ENCODE assay signal across 14 mouse cellular contexts in genomic region chr9:98194356-98194755, GRCm38 (mm10).
DNase-seq lines count a peak whose midpoint lies in the region; TF ChIP-seq lines count a peak whose summit lies in the region.
"Had no signal": no experiment of that assay in that cellular context is flagged by ENCODE, and none has a peak within 500 bp of the region (broad histone marks: within the 10 kb centered on the region; RNA-seq: fewer than 3 reads in every experiment).

No protein-coding gene starts in this region.

- H3K27ac ChIP-seq in heart, embryonic 10.5 days, result no peak overlapping the region
- H3K27ac ChIP-seq: embryonic facial prominence, embryonic 10.5 days; limb, embryonic 13.5 days; macrophage; midbrain, embryonic 15.5 days; stomach, postnatal 0 days had no signal

- peak; percentile 0 for DNase-seq in Muller cell, postnatal 12 days (ENCODE audit: inconsistent ontology term)
- DNase-seq in brain, embryonic 14.5 days (ENCODE audit: low read depth), result peak; percentile 19
- peak; percentile 91 for DNase-seq in layer of hippocampus, adult 9-11 months
- peak; percentile 31 to 90 for DNase-seq in left cerebral cortex, postnatal 25 days (ENCODE audit: low spot score in 2 of 2)
- DNase-seq in spleen, postnatal 10 days (ENCODE audit: low spot score in 2 of 2), result no peak
- DNase-seq in thymus, postnatal 14 days, result no peak
- no peak for DNase-seq in heart, embryonic 10.5 days (ENCODE audit: low spot score)
- DNase-seq: gastrocnemius, postnatal 10 days; liver, postnatal 0 days had no signal

- intact Hi-C loops in left cerebral cortex, postnatal 25 days (cut with DNase I), result no loop called here

- no peak for TF ChIP-seq POLR2A in brain, embryonic 14.5 days (IDR thresholded peaks at IDR 0.05; ENCODE audit: borderline replicate concordance, extremely low read depth, insufficient read depth, insufficient read length, poor library complexity, severe bottlenecking)

- H3K4me1 ChIP-seq in heart, embryonic 10.5 days, result no peaks in the 10 kb centered on the region
- H3K4me1 ChIP-seq: embryonic facial prominence, embryonic 10.5 days; limb, embryonic 13.5 days; midbrain, embryonic 15.5 days had no signal

- H3K27me3 ChIP-seq in heart, embryonic 10.5 days (ENCODE audit: insufficient read depth, poor library complexity, severe bottlenecking), result no peaks in the 10 kb centered on the region
- H3K27me3 ChIP-seq: limb, embryonic 13.5 days; midbrain, embryonic 15.5 days had no signal

- WGBS in heart, embryonic 10.5 days, result 78% methylated on average over 2 of the region's 2 CpGs

- no peaks in the 10 kb centered on the region for H3K36me3 ChIP-seq in heart, embryonic 10.5 days
- H3K36me3 ChIP-seq: embryonic facial prominence, embryonic 10.5 days; limb, embryonic 13.5 days; midbrain, embryonic 15.5 days had no signal

- no peak for TF ChIP-seq CTCF in brain, embryonic 14.5 days (IDR thresholded peaks at IDR 0.05; ENCODE audit: borderline replicate concordance, extremely low read depth, insufficient read depth, insufficient read length)

- no peak overlapping the region for H3K4me3 ChIP-seq in heart, embryonic 10.5 days
- H3K4me3 ChIP-seq: embryonic facial prominence, embryonic 10.5 days; limb, embryonic 13.5 days; midbrain, embryonic 15.5 days had no signal

- no peaks in the 10 kb centered on the region for H3K9me3 ChIP-seq in heart, embryonic 10.5 days
- H3K9me3 ChIP-seq: embryonic facial prominence, embryonic 10.5 days; limb, embryonic 13.5 days; midbrain, embryonic 15.5 days had no signal

Comparison
In these comparisons a context has a peak if more than half of its experiments do, and no peak if none do; other contexts are left out.
1. DNase-seq: peak in Muller cell, postnatal 12 days (single experiment), brain, embryonic 14.5 days (single experiment), layer of hippocampus, adult 9-11 months (single experiment) and left cerebral cortex, postnatal 25 days (2 of 2); none in spleen, postnatal 10 days (0 of 2), thymus, postnatal 14 days (single experiment) and heart, embryonic 10.5 days (single experiment).